In the genomic region with DNA sequence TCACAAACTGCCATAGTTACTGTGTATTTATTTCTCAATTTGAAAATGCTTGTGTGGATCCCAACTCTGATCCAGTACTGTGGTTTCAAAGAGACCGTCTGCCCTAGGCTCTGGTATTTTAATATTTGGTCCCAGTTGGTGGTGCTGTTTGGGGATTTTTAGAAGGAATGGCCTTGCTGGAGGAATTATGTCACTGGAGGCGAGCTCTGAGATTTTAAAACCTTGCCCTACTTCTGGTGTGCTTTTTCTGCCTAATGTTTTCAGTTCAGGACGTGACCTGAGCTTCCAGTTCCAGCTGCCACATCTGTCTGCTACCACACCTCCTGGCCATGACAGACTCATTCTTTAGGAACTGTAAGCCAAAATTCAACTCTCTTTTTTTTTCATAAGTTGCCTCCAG, we compare ENCODE assay signal across 12 mouse cellular contexts.
"Had no signal": no experiment of that assay in that cellular context is flagged by ENCODE, and none has a peak within 500 bp of the region (broad histone marks: within the 10 kb centered on the region; RNA-seq: fewer than 3 reads in every experiment).

No protein-coding gene starts in this region.

- DNase-seq: lung, adult 18-20 months; lung, embryonic 14.5 days; lung, postnatal 10 days; lung, postnatal 4 days; midbrain, embryonic 14.5 days; retina, postnatal 1 day; right cerebral cortex, adult 18-20 months; right cerebral cortex, postnatal 25 days; right cerebral cortex, postnatal 4 days; thymus, adult 2 months; thymus, postnatal 25 days; thymus, postnatal 4 days had no signal
